Mouse (Mus musculus): Measurements from ENCODE around the gene Sbds. TPM values are rescaled to one million over a fixed set of nuclear protein-coding genes. Genes with fewer than 3 reads are reported as not detected.

The Sbds gene
- 33.5 and 35.2 TPM in 2 replicates for polyA plus RNA-seq (2012; rRNA removed)

GRCm38 (mm10) chr5:130255017-130255720 is at the start of gene Sbds, which contains the start of gene Tyw1:
Gene Sbds (minus strand): TSS chr5:130255530.
Gene Tyw1 (plus strand): TSS chr5:130255619.

DNA sequence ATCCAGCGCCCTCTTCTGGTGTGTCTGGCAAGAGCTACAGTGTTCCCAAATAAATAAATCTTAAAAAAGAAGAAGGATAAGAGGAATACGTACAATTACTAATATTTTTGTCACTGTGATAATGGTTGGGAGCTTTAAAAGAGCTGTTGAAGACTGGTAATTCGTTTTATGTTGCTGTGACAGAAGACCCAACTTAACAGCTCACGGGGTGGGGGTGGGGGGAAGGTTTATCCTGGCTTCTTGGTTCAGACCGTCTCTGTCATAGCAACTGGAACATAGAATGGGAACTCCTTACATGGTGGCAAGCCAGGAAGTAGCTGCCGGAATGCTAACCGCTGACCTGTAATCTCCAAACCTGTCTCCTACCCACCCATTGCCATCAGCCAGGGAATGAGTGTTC is 38.5 kb downstream of the Sbds start, which contains the start of gene Tmem248:
Gene Tmem248, plus strand, starts transcription at position 301 of the 400 bp plus-strand sequence.

Other genes starting within 250 kb of the Sbds start
- 103 and 107 TPM in 2 replicates for gene Asl, start 226.3 kb downstream of the Sbds start, polyA plus RNA-seq (2012; rRNA removed)
- gene Crcp, start 226.2 kb downstream of the Sbds start, polyA plus RNA-seq (2012; rRNA removed) = 13.7 and 13.9 TPM in 2 replicates
- gene Tpst1, start 182.2 kb downstream of the Sbds start, polyA plus RNA-seq (2012; rRNA removed) = 12.0 and 12.4 TPM in 2 replicates
- gene Kctd7, start 110.7 kb downstream of the Sbds start, polyA plus RNA-seq (2012; rRNA removed) = 3.0 and 3.6 TPM in 2 replicates
- gene Rabgef1, start 83.7 kb downstream of the Sbds start, polyA plus RNA-seq (2012; rRNA removed) = 11.8 and 13.4 TPM in 2 replicates
- gene Tmem248, start 38.4 kb downstream of the Sbds start, polyA plus RNA-seq (2012; rRNA removed) = 14.3 and 16.6 TPM in 2 replicates
- 5.5 and 6.3 TPM in 2 replicates for gene Tyw1, start 89 bp upstream of the Sbds start, polyA plus RNA-seq (2012; rRNA removed)
- gene Caln1, start 113.9 kb upstream of the Sbds start, polyA plus RNA-seq (2012; rRNA removed) = 0.34 and 0.43 TPM in 2 replicates
- gene A330070K13Rik, start 129.1 kb upstream of the Sbds start, polyA plus RNA-seq (2012; rRNA removed) = not detected in 2 replicates